Mouse (Mus musculus) myocyte (in vitro differentiated cells): ENCODE data around the gene Sirpb1a. TPM values are rescaled to one million over a fixed set of nuclear protein-coding genes. Genes with fewer than 3 reads are reported as not detected.
"Not testable (repeated sequence)": the region's sequence is repeated elsewhere in the genome, so short reads cannot be mapped to it uniquely, and the experiment has no call there.

Experiments
- H3K27me3 ChIP-seq: one replicate; pipeline ENCODE4 v1.6.1; 2011; ENCODE audit not compliant: control insufficient read depth, insufficient read depth, insufficient read length
- H3K36me3 ChIP-seq: one replicate; pipeline ENCODE4 v1.6.1; 2011; ENCODE audit not compliant: control insufficient read depth, insufficient read depth
- H3K4me2 ChIP-seq: one replicate; pipeline ENCODE4 v1.6.1; 2011; ENCODE audit warnings: low read depth, control low read depth
- H3K4me3 ChIP-seq: one replicate; pipeline ENCODE4 v1.5.1; 2011; ENCODE audit warnings: mild to moderate bottlenecking, control low read depth, moderate library complexity
- H3K79me2 ChIP-seq: one replicate; pipeline ENCODE4 v1.6.1; 2011; ENCODE audit not compliant: control insufficient read depth, insufficient read depth
- H3ac ChIP-seq: one replicate; pipeline ENCODE4 v1.6.1; 2011; ENCODE audit not compliant: control insufficient read depth, insufficient read length
- CEBPB ChIP-seq: IDR thresholded peaks from 2 replicates; pipeline ENCODE4 v1.6.1; 2011; ENCODE audit warnings: mild to moderate bottlenecking, moderate library complexity; ENCODE audit not compliant: poor library complexity, insufficient read depth, severe bottlenecking
- MYOD1 ChIP-seq, 3 experiments: IDR thresholded peaks; one replicate each; pipeline ENCODE4 v1.6.1; 2011; ENCODE audit warnings: control low read depth in 2 of 3, low read depth in 2 of 3, mild to moderate bottlenecking in 2 of 3, moderate library complexity in 1 of 3; ENCODE audit not compliant: insufficient read length in 2 of 3, control insufficient read depth in 1 of 3
- MYOG ChIP-seq, 3 experiments: IDR thresholded peaks; one replicate each; pipeline ENCODE4 v1.6.1; 2011; ENCODE audit warnings: control low read depth in 2 of 3, low read depth in 2 of 3, mild to moderate bottlenecking in 2 of 3; ENCODE audit not compliant: insufficient read length in 2 of 3, control insufficient read depth in 1 of 3, insufficient read depth in 1 of 3
- POLR2A ChIP-seq: IDR thresholded peaks from one replicate; pipeline ENCODE4 v1.6.1; 2011; ENCODE audit warnings: low read depth, mild to moderate bottlenecking, control low read depth, moderate library complexity; ENCODE audit not compliant: insufficient read length
- USF1 ChIP-seq: IDR thresholded peaks from one replicate; pipeline ENCODE4 v1.6.1; 2011; ENCODE audit warnings: low read depth, mild to moderate bottlenecking, control low read depth, moderate library complexity
- polyA plus RNA-seq: library from polyadenylated mRNA; unstranded; fragments of >200 nt; fragmentation: generic; extraction: Trizol; gene quantifications from one replicate; pipeline ENCODE4 v1.2.1, GENCODE M21; 2012; ENCODE audit warnings: missing spikeins

Sirpb1a gene
- polyA plus RNA-seq: not detected

GRCm38 (mm10) chr3:15426447-15426846 lies at the start of gene Sirpb1a:
Gene Sirpb1a, minus strand, starts transcription at chr3:15426520.
- H3ac ChIP-seq, H3K79me2 ChIP-seq, H3K4me2 ChIP-seq, H3K4me3 ChIP-seq, H3K36me3 ChIP-seq, H3K27me3 ChIP-seq: not testable (repeated sequence)

GRCm38 (mm10) chr3:15474831-15475230 lies 48.5 kb upstream of the Sirpb1a start:
- not testable (repeated sequence) for H3K27me3 ChIP-seq, H3ac ChIP-seq, H3K4me2 ChIP-seq, H3K36me3 ChIP-seq, H3K79me2 ChIP-seq, H3K4me3 ChIP-seq

GRCm38 (mm10) chr3:15470158-15470557 lies 43.8 kb upstream of the Sirpb1a start:
- not testable (repeated sequence) for H3K4me2 ChIP-seq, H3K4me3 ChIP-seq, H3K79me2 ChIP-seq, H3K27me3 ChIP-seq, H3ac ChIP-seq, H3K36me3 ChIP-seq

- H3K4me2 ChIP-seq, H3K79me2 ChIP-seq, H3K27me3 ChIP-seq, H3ac ChIP-seq, H3K36me3 ChIP-seq, H3K4me3 ChIP-seq: not testable (repeated sequence)
Measured at GRCm38 (mm10) chr3:15443936-15444335, 17.6 kb upstream of the Sirpb1a start.

- H3K79me2 ChIP-seq, H3ac ChIP-seq, H3K4me2 ChIP-seq, H3K4me3 ChIP-seq, H3K36me3 ChIP-seq, H3K27me3 ChIP-seq: not testable (repeated sequence)
Measured at GRCm38 (mm10) chr3:15439844-15440243, 13.5 kb upstream of the Sirpb1a start.

- TF ChIP-seq POLR2A: no peak
- no peaks in the 10 kb centered on the region for H3K79me2 ChIP-seq
- H3K4me3 ChIP-seq: no peak overlapping the region
- no peaks in the 10 kb centered on the region for H3K27me3 ChIP-seq
- no peak overlapping the region for H3ac ChIP-seq
- H3K36me3 ChIP-seq: no peaks in the 10 kb centered on the region
- no peak overlapping the region for H3K4me2 ChIP-seq
Measured at GRCm38 (mm10) chr3:15427917-15428316, 1.6 kb upstream of the Sirpb1a start.

- H3K36me3 ChIP-seq, H3K4me3 ChIP-seq, H3K4me2 ChIP-seq, H3K79me2 ChIP-seq, H3K27me3 ChIP-seq, H3ac ChIP-seq: not testable (repeated sequence)
Measured at GRCm38 (mm10) chr3:15355690-15356089, 70.6 kb downstream of the Sirpb1a start.

- H3K36me3 ChIP-seq, H3K27me3 ChIP-seq, H3K4me3 ChIP-seq, H3K4me2 ChIP-seq, H3K79me2 ChIP-seq, H3ac ChIP-seq: not testable (repeated sequence)
Measured at GRCm38 (mm10) chr3:15350318-15350717, 76.0 kb downstream of the Sirpb1a start.

GRCm38 (mm10) chr3:15345606-15346005 lies 80.7 kb downstream of the Sirpb1a start:
- H3K27me3 ChIP-seq, H3K4me3 ChIP-seq: not testable (repeated sequence)

GRCm38 (mm10) chr3:15340287-15340686 lies 86.0 kb downstream of the Sirpb1a start:
- Histone ChIP-seq H3K4me2 (no peak overlapping the region), H3K4me3 (no peak overlapping the region), H3K79me2 (no peaks in the 10 kb centered on the region), H3ac (no peak overlapping the region), H3K36me3 (no peaks in the 10 kb centered on the region), H3K27me3 (no peaks in the 10 kb centered on the region)
- TF ChIP-seq USF1: no peak
- TF ChIP-seq CEBPB: no peak
- no peak for TF ChIP-seq MYOD1 (IDR thresholded peaks at IDR 0.05; ENCODE audit: control insufficient read depth in 1 of 3, insufficient read length in 2 of 3, low read depth in 2 of 3)
- TF ChIP-seq MYOG (IDR thresholded peaks at IDR 0.05; ENCODE audit: control insufficient read depth in 1 of 3, insufficient read depth in 1 of 3, insufficient read length in 2 of 3, low read depth in 2 of 3): no peak

More at GRCm38 (mm10) chr3:15345606-15346005, 80.7 kb downstream of the Sirpb1a start:
- not testable (repeated sequence) for H3K79me2 ChIP-seq, H3ac ChIP-seq, H3K4me2 ChIP-seq, H3K36me3 ChIP-seq
